Mouse (Mus musculus): Measurements from ENCODE around the gene Csrp3. TPM values are rescaled to one million over a fixed set of nuclear protein-coding genes. Genes with fewer than 3 reads are reported as not detected.

The Csrp3 gene
- polyA plus RNA-seq, 1 experiment from 2014 or later, result 10.0 TPM

GRCm38 (mm10) chr7:48864671-48865458 lies 17.0 kb upstream of the Csrp3 start:
- Histone ChIP-seq H3K4me1 (no peaks in the 10 kb centered on the region), H3K27ac (replicated peaks) (no peak overlapping the region), H3K9ac (replicated peaks) (no peak overlapping the region), H3K9me3 (replicated peaks) (no peaks in the 10 kb centered on the region), H3K4me2 (no peak overlapping the region), H3K36me3 (no peaks in the 10 kb centered on the region), H3K27me3 (replicated peaks) (no peaks in the 10 kb centered on the region), H3K4me3 (replicated peaks) (no peak overlapping the region)
- WGBS, result 88% methylated on average over 9 of the region's 9 CpGs
- ATAC-seq (ENCODE audit: low FRiP score), result no peak

- no peak for ATAC-seq (ENCODE audit: low FRiP score)
- Histone ChIP-seq H3K4me3 (replicated peaks) (no peak overlapping the region), H3K4me2 (no peak overlapping the region), H3K9ac (replicated peaks) (no peak overlapping the region), H3K4me1 (no peaks in the 10 kb centered on the region), H3K27me3 (replicated peaks) (no peaks in the 10 kb centered on the region), H3K27ac (replicated peaks) (no peak overlapping the region), H3K36me3 (no peaks in the 10 kb centered on the region), H3K9me3 (replicated peaks) (no peaks in the 10 kb centered on the region)
Observed at GRCm38 (mm10) chr7:48864199-48864598, 16.4 kb upstream of the Csrp3 start.

GRCm38 (mm10) chr7:48861796-48862195 lies 14.0 kb upstream of the Csrp3 start:
- no peaks in the 10 kb centered on the region for H3K27me3 ChIP-seq (replicated peaks)
- no peaks in the 10 kb centered on the region for H3K9me3 ChIP-seq (replicated peaks)
- H3K4me3 ChIP-seq (replicated peaks), result no peak overlapping the region
- 97% methylated on average over 4 of the region's 4 CpGs for WGBS
- ATAC-seq (ENCODE audit: low FRiP score), result no peak
- H3K27ac ChIP-seq (replicated peaks), result no peak overlapping the region
- H3K4me1 ChIP-seq, result no peaks in the 10 kb centered on the region
- no peak overlapping the region for H3K9ac ChIP-seq (replicated peaks)
- H3K36me3 ChIP-seq, result no peaks in the 10 kb centered on the region
- no peak overlapping the region for H3K4me2 ChIP-seq

- no peaks in the 10 kb centered on the region for H3K4me1 ChIP-seq
- no peaks in the 10 kb centered on the region for H3K36me3 ChIP-seq
- H3K27me3 ChIP-seq (replicated peaks), result no peaks in the 10 kb centered on the region
- no peak overlapping the region for H3K9ac ChIP-seq (replicated peaks)
- ATAC-seq (ENCODE audit: low FRiP score), result no peak
- no peak overlapping the region for H3K4me2 ChIP-seq
- no peak overlapping the region for H3K27ac ChIP-seq (replicated peaks)
- no peaks in the 10 kb centered on the region for H3K9me3 ChIP-seq (replicated peaks)
- 14% methylated on average over 1 of the region's 1 CpGs for WGBS
- no peak overlapping the region for H3K4me3 ChIP-seq (replicated peaks)
Observed at GRCm38 (mm10) chr7:48860948-48861347, 13.1 kb upstream of the Csrp3 start.

GRCm38 (mm10) chr7:48859362-48859761 lies 11.5 kb upstream of the Csrp3 start:
- WGBS, result 88% methylated on average over 4 of the region's 4 CpGs
- Histone ChIP-seq H3K36me3 (no peaks in the 10 kb centered on the region), H3K27me3 (replicated peaks) (no peaks in the 10 kb centered on the region), H3K4me1 (no peaks in the 10 kb centered on the region), H3K4me2 (no peak overlapping the region), H3K27ac (replicated peaks) (no peak overlapping the region), H3K9ac (replicated peaks) (no peak overlapping the region), H3K9me3 (replicated peaks) (no peaks in the 10 kb centered on the region), H3K4me3 (replicated peaks) (no peak overlapping the region)
- no peak for ATAC-seq (ENCODE audit: low FRiP score)

- Histone ChIP-seq H3K4me1 (no peaks in the 10 kb centered on the region), H3K4me2 (no peak overlapping the region), H3K9ac (replicated peaks) (no peak overlapping the region), H3K4me3 (replicated peaks) (no peak overlapping the region), H3K36me3 (no peaks in the 10 kb centered on the region), H3K9me3 (replicated peaks) (no peaks in the 10 kb centered on the region), H3K27ac (replicated peaks) (no peak overlapping the region), H3K27me3 (replicated peaks) (no peaks in the 10 kb centered on the region)
- no peak for ATAC-seq (ENCODE audit: low FRiP score)
- 96% methylated on average over 1 of the region's 1 CpGs for WGBS
Observed at GRCm38 (mm10) chr7:48858257-48858656, 10.4 kb upstream of the Csrp3 start.

- Histone ChIP-seq H3K9ac (replicated peaks) (no peak overlapping the region), H3K27me3 (replicated peaks) (no peaks in the 10 kb centered on the region)
- 93% methylated on average over 3 of the region's 3 CpGs for WGBS
Observed at GRCm38 (mm10) chr7:48855461-48855860, 7.6 kb upstream of the Csrp3 start.

GRCm38 (mm10) chr7:48853496-48853895 lies 5.7 kb upstream of the Csrp3 start:
- H3K4me2 ChIP-seq, result no peak overlapping the region
- ATAC-seq (ENCODE audit: low FRiP score), result no peak
- no peak overlapping the region for H3K9ac ChIP-seq (replicated peaks)
- no peak overlapping the region for H3K27ac ChIP-seq (replicated peaks)
- WGBS, result 90% methylated on average over 13 of the region's 13 CpGs
- H3K9me3 ChIP-seq (replicated peaks), result no peaks in the 10 kb centered on the region
- no peak overlapping the region for H3K4me3 ChIP-seq (replicated peaks)
- H3K27me3 ChIP-seq (replicated peaks), result no peaks in the 10 kb centered on the region
- H3K4me1 ChIP-seq, result no peaks in the 10 kb centered on the region
- no peaks in the 10 kb centered on the region for H3K36me3 ChIP-seq

More at GRCm38 (mm10) chr7:48855461-48855860, 7.6 kb upstream of the Csrp3 start:
- no peaks in the 10 kb centered on the region for H3K4me1 ChIP-seq
- no peak for ATAC-seq (ENCODE audit: low FRiP score)
- no peak overlapping the region for H3K4me2 ChIP-seq
- no peaks in the 10 kb centered on the region for H3K36me3 ChIP-seq
- no peak overlapping the region for H3K4me3 ChIP-seq (replicated peaks)
- no peak overlapping the region for H3K27ac ChIP-seq (replicated peaks)
- no peaks in the 10 kb centered on the region for H3K9me3 ChIP-seq (replicated peaks)

- H3K4me2 ChIP-seq, result no peak overlapping the region
- 37% methylated on average over 6 of the region's 6 CpGs for WGBS
- H3K36me3 ChIP-seq, result no peaks in the 10 kb centered on the region
- H3K9me3 ChIP-seq (replicated peaks), result no peaks in the 10 kb centered on the region
- peak; percentile 76 for ATAC-seq (ENCODE audit: low FRiP score)
- no peak overlapping the region for H3K9ac ChIP-seq (replicated peaks)
- H3K27ac ChIP-seq (replicated peaks), result peak overlapping the region; percentile 56; the same call in 1 of the 2 replicates
- H3K4me3 ChIP-seq (replicated peaks), result no peak overlapping the region
- H3K27me3 ChIP-seq (replicated peaks), result no peaks in the 10 kb centered on the region; the same call in 1 of the 2 replicates
- H3K4me1 ChIP-seq, result no peaks in the 10 kb centered on the region
Observed at GRCm38 (mm10) chr7:48851529-48852104, 3.8 kb upstream of the Csrp3 start.

GRCm38 (mm10) chr7:48846755-48847154 lies 1.1 kb downstream of the Csrp3 start:
- WGBS, result 64% methylated on average over 6 of the region's 6 CpGs
- Histone ChIP-seq H3K4me2 (no peak overlapping the region), H3K9me3 (replicated peaks) (no peaks in the 10 kb centered on the region), H3K9ac (replicated peaks) (no peak overlapping the region), H3K4me1 (no peaks in the 10 kb centered on the region), H3K36me3 (no peaks in the 10 kb centered on the region), H3K27me3 (replicated peaks) (peaks cover 15% of the 10 kb centered on the region), H3K27ac (replicated peaks) (no peak overlapping the region), H3K4me3 (replicated peaks) (no peak overlapping the region)
- ATAC-seq (ENCODE audit: low FRiP score), result no peak

GRCm38 (mm10) chr7:48845213-48845973 lies 2.4 kb downstream of the Csrp3 start:
- Histone ChIP-seq H3K4me2 (no peak overlapping the region), H3K27ac (replicated peaks) (no peak overlapping the region), H3K9me3 (replicated peaks) (no peaks in the 10 kb centered on the region), H3K36me3 (no peaks in the 10 kb centered on the region), H3K4me1 (no peaks in the 10 kb centered on the region), H3K27me3 (replicated peaks) (peaks cover 22% of the 10 kb centered on the region), H3K4me3 (replicated peaks) (no peak overlapping the region), H3K9ac (replicated peaks) (no peak overlapping the region)
- WGBS, result 87% methylated on average over 12 of the region's 12 CpGs
- ATAC-seq (ENCODE audit: low FRiP score), result no peak

- Histone ChIP-seq H3K9me3 (replicated peaks) (no peaks in the 10 kb centered on the region), H3K27me3 (replicated peaks) (peaks cover 41% of the 10 kb centered on the region), H3K36me3 (no peaks in the 10 kb centered on the region), H3K9ac (replicated peaks) (no peak overlapping the region), H3K4me1 (no peaks in the 10 kb centered on the region), H3K4me2 (no peak overlapping the region), H3K4me3 (replicated peaks) (no peak overlapping the region), H3K27ac (replicated peaks) (no peak overlapping the region)
- WGBS, result 89% methylated on average over 5 of the region's 5 CpGs
- ATAC-seq (ENCODE audit: low FRiP score), result no peak
Observed at GRCm38 (mm10) chr7:48843541-48843940, 4.3 kb downstream of the Csrp3 start.
